Mouse (Mus musculus) heart, adult 2 months (tissue): ENCODE data around the gene Srsf12. TPM values are rescaled to one million over a fixed set of nuclear protein-coding genes. Genes with fewer than 3 reads are reported as not detected.

ENCODE experiments used
- DNase-seq, 2 experiments: peaks; one replicate each; pipeline ENCODE4 v3.0.0; 2021
- H3K27ac ChIP-seq: fragments of 200-600 bp; 2 replicates; pipeline ENCODE4 v1.8.1; 2022
- H3K27me3 ChIP-seq: fragments of 200-500 bp; 2 replicates; pipeline ENCODE4 v1.6.1; 2012; ENCODE audit warnings: mild to moderate bottlenecking, low read length, inconsistent platforms, mixed read lengths; ENCODE audit not compliant: control insufficient read depth, insufficient read depth
- H3K36me3 ChIP-seq: fragments of 200-500 bp; 2 replicates; pipeline ENCODE4 v1.6.1; 2012; ENCODE audit warnings: low read length, inconsistent platforms; ENCODE audit not compliant: control insufficient read depth, insufficient read depth
- H3K4me1 ChIP-seq: fragments of 200-500 bp; 2 replicates; pipeline ENCODE4 v1.6.1; 2011; ENCODE audit warnings: low read length; ENCODE audit not compliant: control insufficient read depth, insufficient read depth
- H3K4me3 ChIP-seq: fragments of 200-600 bp; 2 replicates; pipeline ENCODE4 v1.8.1; 2022
- H3K79me2 ChIP-seq: fragments of 200-500 bp; replicated peaks from 2 replicates; pipeline ENCODE4 v1.6.1; 2012; ENCODE audit warnings: mild to moderate bottlenecking, inconsistent platforms, low read length, moderate library complexity, mixed read lengths; ENCODE audit not compliant: control insufficient read depth, insufficient read depth
- H3K9ac ChIP-seq: fragments of 200-500 bp; 2 replicates; pipeline ENCODE4 v1.6.1; 2012; ENCODE audit warnings: low read depth, mild to moderate bottlenecking, control low read depth, inconsistent platforms, low read length, mixed read lengths
- CTCF ChIP-seq: fragments of 200-600 bp; IDR thresholded peaks from 2 replicates; pipeline ENCODE4 v1.8.1; 2022; ENCODE audit warnings: antibody characterized with exemption, mild to moderate bottlenecking, moderate library complexity
- EP300 ChIP-seq: fragments of 200-500 bp; IDR thresholded peaks from 2 replicates; pipeline ENCODE4 v1.6.1; 2011; ENCODE audit warnings: low read depth, low read length, control low read depth; ENCODE audit not compliant: insufficient read depth
- POLR2A ChIP-seq: fragments of 200-500 bp; IDR thresholded peaks from 2 replicates; pipeline ENCODE4 v1.6.1; 2011; ENCODE audit warnings: mild to moderate bottlenecking, low read depth, low read length, control low read depth; ENCODE audit not compliant: insufficient read depth
- WGBS: fragments of 180-500 bp; shearing (Covaris S2); methylation state at CpG from one replicate; pipeline ENCODE4 v1.1.7; 2018; 5-methylcytosine and 5-hydroxymethylcytosine counted together
- intact Hi-C: fragments of 180-260 bp; cut with DNase I; formaldehyde crosslinking; loops from one replicate; pipeline ENCODE4 v1.15.1; 2025
- long read RNA-seq: library from polyadenylated mRNA; stranded (forward); transcript quantifications from one replicate; pipeline ENCODE4 v2.0.0, GENCODE M21; 2021
- polyA plus RNA-seq: library from polyadenylated mRNA; depleted of rRNA; stranded (reverse); fragments of >200 nt; gene quantifications from 2 replicates; pipeline ENCODE4 v1.2.3, GENCODE M21; 2012; rRNA removed
- total RNA-seq, 2 experiments: library from RNA; stranded (reverse); gene quantifications; 2 replicates each; pipeline ENCODE4 v1.2.3; 2021

The Srsf12 gene
- total RNA-seq (not detected), polyA plus RNA-seq (not detected in 2 replicates)
- long read RNA-seq: 0 reads

- no peak within 1 kb of the TSS for H3K27ac ChIP-seq
- H3K4me3 ChIP-seq: peak within 1 kb of the TSS; percentile 43
- no peaks in the 10 kb centered on the region for H3K4me1 ChIP-seq
- DNase-seq: peak in 1 of 2 experiments; percentile 10
- H3K9ac ChIP-seq: peak within 1 kb of the TSS; percentile 48
- intact Hi-C loops: loop anchor here (2.0 to 5.0 kb wide), 2 partner anchors 62 to 84 kb away; no protein-coding TSS in a partner anchor
- TF ChIP-seq CTCF (peak; percentile 29), EP300 (no peak)
- 5% methylated on average over 65 of the region's 65 CpGs for WGBS
- no peaks in the 10 kb centered on the region for H3K36me3 ChIP-seq
- peaks cover 3% of the 10 kb centered on the region; the same call in 1 of the 2 replicates for H3K27me3 ChIP-seq
- H3K79me2 ChIP-seq: no peaks in the 10 kb centered on the region
These were observed at the start of gene Srsf12 for GRCm38 (mm10) chr4:33208881-33209841. Gene Srsf12 (plus strand): TSS chr4:33208991.

GRCm38 (mm10) chr4:33183477-33183876 lies 25.3 kb upstream of the Srsf12 start:
- H3K4me3 ChIP-seq: no peak overlapping the region
- intact Hi-C loops: no loop called here
- H3K27ac ChIP-seq: no peak overlapping the region
- H3K4me1 ChIP-seq: peaks cover 1% of the 10 kb centered on the region
- WGBS: 82% methylated on average over 5 of the region's 5 CpGs
- H3K79me2 ChIP-seq: no peaks in the 10 kb centered on the region
- DNase-seq: no peak
- no peaks in the 10 kb centered on the region for H3K27me3 ChIP-seq
- H3K36me3 ChIP-seq: no peaks in the 10 kb centered on the region; the same call in 1 of the 2 replicates
- TF ChIP-seq EP300 (no peak), POLR2A (no peak), CTCF (no peak)
- H3K9ac ChIP-seq: no peak overlapping the region

- intact Hi-C loops: loop anchor here (5.0 kb wide), 3 partner anchors 41 to 104 kb away; partner anchors contain the start of gene Pnrc1
- Histone ChIP-seq H3K79me2 (no peaks in the 10 kb centered on the region), H3K4me3 (peak overlapping the region; percentile 51), H3K36me3 (no peaks in the 10 kb centered on the region; the same call in 1 of the 2 replicates), H3K4me1 (peaks cover 1% of the 10 kb centered on the region), H3K27me3 (no peaks in the 10 kb centered on the region), H3K27ac (peak overlapping the region; percentile 85), H3K9ac (no peak overlapping the region)
- 18% methylated on average over 9 of the region's 9 CpGs for WGBS
- TF ChIP-seq CTCF: peak; percentile 56
- no peak for TF ChIP-seq EP300
- DNase-seq: peak; percentile 12 to 29
These were observed 20.6 kb upstream of the Srsf12 start for GRCm38 (mm10) chr4:33188164-33188563.

GRCm38 (mm10) chr4:33188781-33189734 lies 19.7 kb upstream of the Srsf12 start:
- under 1% methylated on average over 123 of the region's 123 CpGs for WGBS
- 0 out of 2 replicates have a peak, but pooled peaks have one; percentile 24 for TF ChIP-seq POLR2A
- no peak for TF ChIP-seq EP300
- TF ChIP-seq CTCF: peak; percentile 60
- DNase-seq: peak; percentile 88 to 91
- Histone ChIP-seq H3K4me1 (peaks cover 1% of the 10 kb centered on the region), H3K9ac (peak overlapping the region; percentile 95), H3K4me3 (peak overlapping the region; percentile 51), H3K79me2 (no peaks in the 10 kb centered on the region), H3K36me3 (no peaks in the 10 kb centered on the region; the same call in 1 of the 2 replicates), H3K27me3 (no peaks in the 10 kb centered on the region), H3K27ac (peak overlapping the region; percentile 85)
- intact Hi-C loops: loop anchor here (1.0 to 5.0 kb wide), 4 partner anchors 42 to 103 kb away; partner anchors contain the start of gene Pnrc1

GRCm38 (mm10) chr4:33189735-33190036 lies 19.1 kb upstream of the Srsf12 start, which contains the start of gene Pm20d2:
Gene Pm20d2 (minus strand): TSS chr4:33189737.
- Histone ChIP-seq H3K4me1 (peaks cover 1% of the 10 kb centered on the region), H3K27ac (peak within 1 kb of the TSS; percentile 85), H3K36me3 (no peaks in the 10 kb centered on the region; the same call in 1 of the 2 replicates), H3K27me3 (no peaks in the 10 kb centered on the region), H3K9ac (peak within 1 kb of the TSS; percentile 95), H3K4me3 (peak within 1 kb of the TSS; percentile 51), H3K79me2 (no peaks in the 10 kb centered on the region)
- 17% methylated on average over 6 of the region's 6 CpGs for WGBS
- DNase-seq: no peak
- TF ChIP-seq CTCF (no peak), EP300 (no peak), POLR2A (no peak)
- intact Hi-C loops: loop anchor here (1.0 to 5.0 kb wide), 4 partner anchors 42 to 103 kb away; partner anchors contain the start of gene Pnrc1
